Mouse (Mus musculus) heart, embryonic 12.5 days (tissue): ENCODE results near the gene Kcnn1. TPM values are rescaled to one million over a fixed set of nuclear protein-coding genes. Genes with fewer than 3 reads are reported as not detected.

Experiments used
- ATAC-seq: fragments of 200-750 bp; cut with Nextera tagmentation; 2 replicates; pipeline ENCODE4 v1.8.0; 2017; ENCODE audit warnings: moderate TSS enrichment, moderate library complexity; ENCODE audit not compliant: insufficient number of reproducible peaks, low FRiP score
- H3K27ac ChIP-seq: fragments of 300-500 bp; sonication (generic); 2 replicates; pipeline ENCODE4 v1.5.1; 2016; ENCODE audit warnings: mild to moderate bottlenecking, moderate library complexity; ENCODE audit not compliant: poor library complexity, severe bottlenecking
- H3K27me3 ChIP-seq: fragments of 300-500 bp; sonication (generic); replicated peaks from 2 replicates; pipeline ENCODE4 v1.6.1; 2016; ENCODE audit warnings: mild to moderate bottlenecking, moderate library complexity
- H3K36me3 ChIP-seq: fragments of 300-500 bp; sonication (generic); 2 replicates; pipeline ENCODE4 v1.6.1; 2016; ENCODE audit warnings: mild to moderate bottlenecking, moderate library complexity
- H3K4me1 ChIP-seq: fragments of 300-500 bp; sonication (generic); replicated peaks from 2 replicates; pipeline ENCODE4 v1.6.1; 2016; ENCODE audit warnings: mild to moderate bottlenecking
- H3K4me2 ChIP-seq: fragments of 300-500 bp; sonication (generic); 2 replicates; pipeline ENCODE4 v1.6.1; 2016; ENCODE audit warnings: mild to moderate bottlenecking, moderate library complexity
- H3K4me3 ChIP-seq: fragments of 300-500 bp; sonication (generic); 2 replicates; pipeline ENCODE4 v1.5.1; 2016; ENCODE audit warnings: mild to moderate bottlenecking
- H3K9ac ChIP-seq: fragments of 300-500 bp; sonication (generic); 2 replicates; pipeline ENCODE4 v1.6.1; 2016; ENCODE audit warnings: mild to moderate bottlenecking, moderate library complexity
- H3K9me3 ChIP-seq: fragments of 300-500 bp; sonication (generic); replicated peaks from 2 replicates; pipeline ENCODE4 v1.6.1; 2016; ENCODE audit warnings: mild to moderate bottlenecking, moderate library complexity
- WGBS: fragments of 180-500 bp; shearing (Covaris S2); methylation state at CpG from one replicate; pipeline ENCODE4 v1.1.7; 2016; 5-methylcytosine and 5-hydroxymethylcytosine counted together
- microRNA-seq: library from miRNA; unstranded; fragments of <30 nt; microRNA quantifications from one replicate; pipeline ENCODE4, GENCODE M21; 2017
- polyA plus RNA-seq: library from polyadenylated mRNA; unstranded; fragments of >200 nt; fragmentation: Nextera tagmentation; extraction: Ambion mirVana; gene quantifications from 2 replicates; pipeline ENCODE4 v1.2.1, GENCODE M21; 2016

Kcnn1 gene
- polyA plus RNA-seq, 1 experiment from 2014 or later: 1.8 TPM

- Histone ChIP-seq H3K36me3 (no peaks in the 10 kb centered on the region), H3K27ac (no peak overlapping the region), H3K4me2 (peak overlapping the region; percentile 89), H3K27me3 (peaks cover 87% of the 10 kb centered on the region), H3K9ac (no peak overlapping the region), H3K4me1 (peaks cover 13% of the 10 kb centered on the region), H3K4me3 (peak overlapping the region; percentile 56), H3K9me3 (no peaks in the 10 kb centered on the region)
- WGBS: 14% methylated on average over 15 of the region's 15 CpGs
- no peak for ATAC-seq
Measured at GRCm38 (mm10) chr8:70798281-70798680, 64.8 kb downstream of the Kcnn1 start.

GRCm38 (mm10) chr8:70797081-70798070, 65.7 kb downstream of the Kcnn1 start:
- peak; percentile 88 for ATAC-seq
- Histone ChIP-seq H3K4me3 (peak overlapping the region; percentile 56), H3K4me1 (peaks cover 22% of the 10 kb centered on the region), H3K36me3 (no peaks in the 10 kb centered on the region), H3K9ac (peak overlapping the region; percentile 68), H3K4me2 (peak overlapping the region; percentile 89), H3K9me3 (no peaks in the 10 kb centered on the region), H3K27ac (no peak overlapping the region), H3K27me3 (peaks cover 81% of the 10 kb centered on the region)
- WGBS: under 1% methylated on average over 57 of the region's 57 CpGs

GRCm38 (mm10) chr8:70796403-70797080, 66.5 kb downstream of the Kcnn1 start:
- 2% methylated on average over 54 of the region's 54 CpGs for WGBS
- peaks cover 28% of the 10 kb centered on the region for H3K4me1 ChIP-seq
- H3K36me3 ChIP-seq: no peaks in the 10 kb centered on the region
- peak overlapping the region; percentile 68 for H3K9ac ChIP-seq
- H3K4me3 ChIP-seq: peak overlapping the region; percentile 56
- H3K27me3 ChIP-seq: peaks cover 73% of the 10 kb centered on the region
- no peak for ATAC-seq
- no peaks in the 10 kb centered on the region for H3K9me3 ChIP-seq
- no peak overlapping the region for H3K27ac ChIP-seq
- peak overlapping the region; percentile 89 for H3K4me2 ChIP-seq

GRCm38 (mm10) chr8:70795370-70795769, 67.7 kb downstream of the Kcnn1 start:
- H3K4me1 ChIP-seq: peaks cover 40% of the 10 kb centered on the region
- ATAC-seq: no peak
- H3K4me2 ChIP-seq: no peak overlapping the region
- WGBS: 72% methylated on average over 2 of the region's 2 CpGs
- no peak overlapping the region for H3K4me3 ChIP-seq
- H3K9me3 ChIP-seq: no peaks in the 10 kb centered on the region
- H3K9ac ChIP-seq: no peak overlapping the region
- no peak overlapping the region for H3K27ac ChIP-seq
- H3K36me3 ChIP-seq: no peaks in the 10 kb centered on the region
- H3K27me3 ChIP-seq: peaks cover 61% of the 10 kb centered on the region

- no peaks in the 10 kb centered on the region for H3K36me3 ChIP-seq
- H3K9me3 ChIP-seq: no peaks in the 10 kb centered on the region
- peaks cover 50% of the 10 kb centered on the region for H3K4me1 ChIP-seq
- no peak overlapping the region for H3K27ac ChIP-seq
- no peak overlapping the region for H3K4me2 ChIP-seq
- H3K27me3 ChIP-seq: peaks cover 50% of the 10 kb centered on the region
- H3K4me3 ChIP-seq: no peak overlapping the region
- 77% methylated on average over 2 of the region's 2 CpGs for WGBS
- ATAC-seq: no peak
- no peak overlapping the region for H3K9ac ChIP-seq
Measured at GRCm38 (mm10) chr8:70794215-70794614, 68.8 kb downstream of the Kcnn1 start.

GRCm38 (mm10) chr8:70792700-70793099, 70.4 kb downstream of the Kcnn1 start:
- peak; percentile 19 for ATAC-seq
- Histone ChIP-seq H3K4me2 (peak overlapping the region; percentile 78), H3K27me3 (peaks cover 35% of the 10 kb centered on the region), H3K4me1 (peaks cover 59% of the 10 kb centered on the region), H3K9ac (peak overlapping the region; percentile 79; the same call in 1 of the 2 replicates), H3K9me3 (no peaks in the 10 kb centered on the region), H3K27ac (no peak overlapping the region), H3K36me3 (0 out of 2 replicates have a peak, but pooled peaks cover 5% of the 10 kb centered on the region), H3K4me3 (peak overlapping the region; percentile 66)
- under 1% methylated on average over 20 of the region's 20 CpGs for WGBS

Small RNA genes within 50 kb of the gene (microRNA-seq; reads per million reads assigned to microRNA genes)
- gene Mir7067 (0.94 reads per million), gene Mir7240 (0.71 reads per million)

Other genes starting within 250 kb of the Kcnn1 start
- 0.65 and 0.71 TPM in 2 replicates for gene Lrrc25, start 247.1 kb downstream of the Kcnn1 start, polyA plus RNA-seq
- 1.0 and 1.1 TPM in 2 replicates for gene Gdf15, start 230.8 kb downstream of the Kcnn1 start, polyA plus RNA-seq
- gene Pgpep1, start 202.9 kb downstream of the Kcnn1 start, polyA plus RNA-seq: 32.1 and 35.6 TPM in 2 replicates
- 289 and 301 TPM in 2 replicates for gene Lsm4, start 190.0 kb downstream of the Kcnn1 start, polyA plus RNA-seq
- gene Jund, start 164.3 kb downstream of the Kcnn1 start, polyA plus RNA-seq: 183 and 206 TPM in 2 replicates
- gene Iqcn, start 159.8 kb downstream of the Kcnn1 start, polyA plus RNA-seq: 0.04 and 0.06 TPM in 2 replicates
- gene Gm3336, start 144.7 kb downstream of the Kcnn1 start, polyA plus RNA-seq: not detected in 2 replicates
- gene Pde4c, start 139.5 kb downstream of the Kcnn1 start, polyA plus RNA-seq: 0.05 and 0.09 TPM in 2 replicates
- gene Rab3a, start 108.6 kb downstream of the Kcnn1 start, polyA plus RNA-seq: 19.1 and 19.2 TPM in 2 replicates
- gene Mpv17l2, start 102.3 kb downstream of the Kcnn1 start, polyA plus RNA-seq: 37.2 and 37.9 TPM in 2 replicates
- 35.2 and 37.2 TPM in 2 replicates for gene Pik3r2, start 86.5 kb downstream of the Kcnn1 start, polyA plus RNA-seq
- 7.2 and 8.1 TPM in 2 replicates for gene Mast3, start 58.2 kb downstream of the Kcnn1 start, polyA plus RNA-seq
- gene Il12rb1, start 54.8 kb downstream of the Kcnn1 start, polyA plus RNA-seq: not detected in 2 replicates
- 2.5 and 2.7 TPM in 2 replicates for gene Arrdc2, start 23.5 kb downstream of the Kcnn1 start, polyA plus RNA-seq
- gene Ccdc124, start 10.7 kb upstream of the Kcnn1 start, polyA plus RNA-seq: 81.8 and 87.0 TPM in 2 replicates
- 0.11 TPM in 1 of 2 replicates, not detected in the other for gene Slc5a5, start 29.5 kb upstream of the Kcnn1 start, polyA plus RNA-seq
- gene Rpl18a, start 34.2 kb upstream of the Kcnn1 start, polyA plus RNA-seq: 2,379 and 2,528 TPM in 2 replicates
- gene Map1s, start 42.7 kb upstream of the Kcnn1 start, polyA plus RNA-seq: 37.7 and 41.3 TPM in 2 replicates